Mouse (Mus musculus): ENCODE data around the gene Pde7b.

Pde7b gene

GRCm38 (mm10) chr10:20361542-20362449 lies 363.1 kb downstream of the Pde7b start:
- peak; percentile 30 for DNase-seq (ENCODE audit: low spot score)

GRCm38 (mm10) chr10:20348894-20349293 lies 376.0 kb downstream of the Pde7b start:
- DNase-seq (ENCODE audit: low spot score) = no peak
